Mouse (Mus musculus) forebrain, embryonic 11.5 days (tissue): Measurements from ENCODE around the gene Scn8a. TPM values are rescaled to one million over a fixed set of nuclear protein-coding genes. Genes with fewer than 3 reads are reported as not detected.

Experiments
- ATAC-seq: fragments of 200-750 bp; cut with Nextera tagmentation; replicated peaks from 2 replicates; pipeline ENCODE4 v1.8.0; 2017; ENCODE audit warnings: moderate TSS enrichment; ENCODE audit not compliant: low FRiP score
- DNase-seq: peaks from one replicate; pipeline ENCODE4 v3.0.0-alpha.2; 2017; ENCODE audit warnings: low spot score
- H3K27ac ChIP-seq: fragments of 300-500 bp; sonication (generic); 2 replicates; pipeline ENCODE4 v1.5.1; 2014; ENCODE audit warnings: low read depth, low read length
- H3K27me3 ChIP-seq: fragments of 300-500 bp; sonication (generic); 2 replicates; pipeline ENCODE4 v1.6.1; 2014; ENCODE audit warnings: mild to moderate bottlenecking, low read length, mixed read lengths; ENCODE audit not compliant: control insufficient read depth, insufficient read depth
- H3K36me3 ChIP-seq: fragments of 300-500 bp; sonication (generic); 2 replicates; pipeline ENCODE4 v1.6.1; 2014; ENCODE audit warnings: mild to moderate bottlenecking, low read length, moderate library complexity, mixed read lengths; ENCODE audit not compliant: control insufficient read depth, insufficient read depth
- H3K4me1 ChIP-seq: fragments of 300-500 bp; sonication (generic); replicated peaks from 2 replicates; pipeline ENCODE4 v1.6.1; 2014; ENCODE audit warnings: low read length, mixed read lengths; ENCODE audit not compliant: control insufficient read depth, insufficient read depth
- H3K4me2 ChIP-seq: fragments of 300-500 bp; sonication (generic); 2 replicates; pipeline ENCODE4 v1.6.1; 2014; ENCODE audit warnings: low read depth, mild to moderate bottlenecking, low read length, moderate library complexity, mixed read lengths; ENCODE audit not compliant: severe bottlenecking
- H3K4me3 ChIP-seq: fragments of 300-500 bp; sonication (generic); 2 replicates; pipeline ENCODE4 v1.5.1; 2014; ENCODE audit warnings: low read depth, low read length
- H3K9ac ChIP-seq: fragments of 300-500 bp; sonication (generic); 2 replicates; pipeline ENCODE4 v1.6.1; 2014; ENCODE audit warnings: low read length
- H3K9me3 ChIP-seq: fragments of 300-500 bp; sonication (generic); 2 replicates; pipeline ENCODE4 v1.6.1; 2016; ENCODE audit warnings: low read length, mixed read lengths; ENCODE audit not compliant: control insufficient read depth
- WGBS: fragments of 180-500 bp; shearing (Covaris S2); extraction: QIAGEN DNeasy Blood & Tissue Kit; methylation state at CpG from one replicate; pipeline ENCODE4 v1.1.7; 2014; 5-methylcytosine and 5-hydroxymethylcytosine counted together
- polyA plus RNA-seq: library from polyadenylated mRNA; unstranded; fragments of >200 nt; fragmentation: Nextera tagmentation; extraction: Ambion mirVana; gene quantifications from 2 replicates; pipeline ENCODE4 v1.2.1, GENCODE M21; 2014

Scn8a gene
- polyA plus RNA-seq, 1 experiment from 2014 or later = 13.9 TPM

DNA sequence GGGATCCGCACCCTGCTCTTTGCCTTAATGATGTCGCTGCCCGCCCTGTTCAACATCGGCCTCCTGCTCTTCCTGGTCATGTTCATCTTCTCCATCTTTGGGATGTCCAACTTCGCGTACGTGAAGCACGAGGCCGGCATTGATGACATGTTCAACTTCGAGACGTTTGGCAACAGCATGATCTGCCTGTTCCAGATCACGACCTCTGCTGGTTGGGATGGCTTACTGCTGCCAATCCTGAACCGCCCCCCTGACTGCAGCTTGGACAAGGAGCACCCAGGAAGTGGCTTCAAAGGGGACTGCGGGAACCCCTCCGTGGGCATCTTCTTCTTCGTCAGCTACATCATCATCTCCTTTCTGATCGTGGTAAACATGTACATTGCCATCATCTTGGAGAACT, 170.0 kb downstream of the Scn8a start:
- no peak overlapping the region for H3K4me2 ChIP-seq
- H3K27ac ChIP-seq = no peak overlapping the region
- peaks cover 13% of the 10 kb centered on the region for H3K27me3 ChIP-seq
- H3K9ac ChIP-seq = no peak overlapping the region
- ATAC-seq = no peak
- no peak for DNase-seq
- no peaks in the 10 kb centered on the region; the same call in 1 of the 2 replicates for H3K36me3 ChIP-seq
- H3K9me3 ChIP-seq = no peaks in the 10 kb centered on the region
- H3K4me3 ChIP-seq = no peak overlapping the region
- 49% methylated on average over 17 of the region's 17 CpGs for WGBS
- H3K4me1 ChIP-seq = no peaks in the 10 kb centered on the region

GRCm38 (mm10) chr15:101041966-101042365, 172.3 kb downstream of the Scn8a start:
- 70% methylated on average over 6 of the region's 6 CpGs for WGBS
- no peaks in the 10 kb centered on the region for H3K9me3 ChIP-seq
- no peak for ATAC-seq

DNA sequence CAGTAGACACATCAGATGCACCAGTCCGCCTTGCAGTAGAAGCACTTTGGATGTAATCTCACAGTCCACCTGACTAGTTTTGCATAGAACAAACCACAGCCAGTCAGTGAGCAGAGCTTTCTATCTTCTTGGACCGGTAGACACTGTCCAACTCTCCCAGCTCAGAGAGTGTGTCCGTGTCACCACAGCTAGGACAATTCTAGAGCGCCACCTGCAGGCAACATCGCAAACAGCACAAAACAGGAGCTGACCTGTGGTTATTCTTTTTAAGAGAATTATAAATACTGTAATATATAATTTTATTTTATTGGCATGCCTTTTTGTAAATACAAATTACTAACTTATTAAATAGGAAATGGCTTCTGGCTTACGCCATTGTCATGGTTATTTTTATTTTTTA, 173.0 kb downstream of the Scn8a start:
- Histone ChIP-seq H3K27me3 (peaks cover 41% of the 10 kb centered on the region), H3K36me3 (no peaks in the 10 kb centered on the region; the same call in 1 of the 2 replicates), H3K9me3 (no peaks in the 10 kb centered on the region), H3K4me3 (no peak overlapping the region), H3K27ac (no peak overlapping the region), H3K4me1 (peaks cover 14% of the 10 kb centered on the region), H3K4me2 (no peak overlapping the region), H3K9ac (no peak overlapping the region)
- DNase-seq = peak; percentile 80
- WGBS = 26% methylated on average over 6 of the region's 6 CpGs
- no peak for ATAC-seq

More at GRCm38 (mm10) chr15:101041966-101042365, 172.3 kb downstream of the Scn8a start:
- Histone ChIP-seq H3K4me3 (no peak overlapping the region), H3K9ac (no peak overlapping the region), H3K27me3 (peaks cover 36% of the 10 kb centered on the region), H3K36me3 (no peaks in the 10 kb centered on the region; the same call in 1 of the 2 replicates), H3K27ac (no peak overlapping the region), H3K4me1 (peaks cover 11% of the 10 kb centered on the region), H3K4me2 (no peak overlapping the region)
- DNase-seq = no peak

- H3K27me3 ChIP-seq = peaks cover 50% of the 10 kb centered on the region
- ATAC-seq = no peak
- H3K4me2 ChIP-seq = no peak overlapping the region
Observed at GRCm38 (mm10) chr15:101044531-101044930, 174.9 kb downstream of the Scn8a start.

DNA sequence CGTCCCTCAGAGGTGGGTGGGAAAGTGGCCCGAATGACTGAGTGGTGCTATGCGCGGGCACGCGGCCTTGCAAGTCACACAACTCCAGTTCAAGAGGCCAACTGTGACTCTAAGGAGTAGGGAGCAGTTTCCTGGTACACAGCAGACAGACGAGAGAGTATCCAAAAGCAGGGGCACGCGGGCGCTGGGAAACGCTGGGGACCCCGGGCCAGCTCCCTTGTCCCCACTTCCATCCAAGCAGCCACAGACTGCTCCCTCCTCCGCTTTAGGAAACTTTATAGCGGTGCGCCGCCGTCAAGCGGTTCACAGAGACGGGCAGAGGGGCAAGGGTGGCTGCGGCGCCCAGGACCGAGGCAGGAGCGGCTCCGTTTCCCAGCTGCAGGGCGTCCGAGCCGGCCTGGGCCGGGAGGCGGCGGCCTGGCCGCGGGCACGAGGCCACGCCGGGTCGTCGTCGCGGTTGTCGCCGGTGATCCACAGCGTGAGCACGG, 176.4 kb downstream of the Scn8a start:
- peak overlapping the region; percentile 56 for H3K9ac ChIP-seq
- H3K36me3 ChIP-seq = no peaks in the 10 kb centered on the region
- H3K4me3 ChIP-seq = peak overlapping the region; percentile 44
- peaks cover 14% of the 10 kb centered on the region for H3K4me1 ChIP-seq
- no peak overlapping the region for H3K27ac ChIP-seq
- ATAC-seq (no peak), DNase-seq (no peak)
- no peaks in the 10 kb centered on the region for H3K9me3 ChIP-seq
- whole genome bisulfite sequencing = 1% methylated on average over 43 of the region's 43 CpGs
- peaks cover 47% of the 10 kb centered on the region for H3K27me3 ChIP-seq
- H3K4me2 ChIP-seq = peak overlapping the region; percentile 95

More at GRCm38 (mm10) chr15:101044531-101044930, 174.9 kb downstream of the Scn8a start:
- Histone ChIP-seq H3K27ac (no peak overlapping the region), H3K9ac (no peak overlapping the region), H3K9me3 (no peaks in the 10 kb centered on the region), H3K4me1 (peaks cover 14% of the 10 kb centered on the region), H3K4me3 (no peak overlapping the region), H3K36me3 (no peaks in the 10 kb centered on the region; the same call in 1 of the 2 replicates)
- 42% methylated on average over 6 of the region's 6 CpGs for WGBS
- DNase-seq = no peak

DNA sequence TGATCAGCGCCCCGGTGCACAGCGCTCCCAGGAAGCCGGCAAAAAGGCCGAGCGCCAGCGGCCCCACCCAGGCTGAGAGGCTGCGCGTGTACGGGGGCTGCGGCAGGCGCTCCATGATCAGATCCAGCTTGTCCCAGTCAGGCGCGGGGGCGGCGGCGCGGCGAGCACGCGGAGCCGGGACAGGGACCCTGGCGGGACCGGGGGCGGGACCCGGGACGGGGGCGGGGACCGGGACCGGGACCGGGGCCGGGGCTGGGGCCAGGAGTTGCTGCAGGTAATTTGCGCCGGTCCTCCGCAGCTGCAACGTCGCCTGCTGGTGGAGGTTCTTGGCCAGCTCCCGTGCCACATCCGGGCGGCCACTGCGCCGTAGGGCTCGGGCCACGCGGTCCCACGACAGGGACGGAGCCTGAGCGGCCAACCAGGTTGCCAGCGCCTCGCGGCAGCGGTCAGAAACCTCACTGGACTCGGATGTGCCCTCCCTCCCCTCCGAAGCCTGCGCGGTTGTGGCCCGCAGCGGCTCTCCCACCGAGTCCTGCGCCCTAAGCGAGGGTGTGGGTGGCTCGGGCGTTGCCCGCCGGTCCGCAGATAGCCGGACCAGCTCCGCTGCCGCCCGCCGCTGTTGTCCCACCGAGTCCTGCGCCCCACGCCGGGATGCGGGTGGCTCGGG, 177.0 kb downstream of the Scn8a start:
- Histone ChIP-seq H3K4me2 (peak overlapping the region; percentile 95), H3K9ac (peak overlapping the region; percentile 56), H3K4me3 (peak overlapping the region; percentile 44), H3K9me3 (no peaks in the 10 kb centered on the region), H3K27me3 (peaks cover 45% of the 10 kb centered on the region), H3K4me1 (peaks cover 14% of the 10 kb centered on the region), H3K27ac (no peak overlapping the region), H3K36me3 (no peaks in the 10 kb centered on the region)
- DNase-seq (peak; percentile 80), ATAC-seq (peak; percentile 43; the same call in 1 of the 2 replicates)
- under 1% methylated on average over 76 of the region's 77 CpGs for WGBS

- Histone ChIP-seq H3K27ac (no peak within 1 kb of the TSS), H3K4me1 (peaks cover 14% of the 10 kb centered on the region), H3K36me3 (no peaks in the 10 kb centered on the region), H3K9ac (peak within 1 kb of the TSS; percentile 56), H3K4me2 (peak within 1 kb of the TSS; percentile 95), H3K9me3 (no peaks in the 10 kb centered on the region), H3K4me3 (peak within 1 kb of the TSS; percentile 44), H3K27me3 (peaks cover 50% of the 10 kb centered on the region)
- DNase-seq (no peak), ATAC-seq (no peak)
- WGBS = under 1% methylated on average over 23 of the region's 23 CpGs
Observed at GRCm38 (mm10) chr15:101047194-101047555, 177.5 kb downstream of the Scn8a start, which contains the start of gene Gm47841. Gene Gm47841, minus strand, starts transcription at chr15:101047397.

DNA sequence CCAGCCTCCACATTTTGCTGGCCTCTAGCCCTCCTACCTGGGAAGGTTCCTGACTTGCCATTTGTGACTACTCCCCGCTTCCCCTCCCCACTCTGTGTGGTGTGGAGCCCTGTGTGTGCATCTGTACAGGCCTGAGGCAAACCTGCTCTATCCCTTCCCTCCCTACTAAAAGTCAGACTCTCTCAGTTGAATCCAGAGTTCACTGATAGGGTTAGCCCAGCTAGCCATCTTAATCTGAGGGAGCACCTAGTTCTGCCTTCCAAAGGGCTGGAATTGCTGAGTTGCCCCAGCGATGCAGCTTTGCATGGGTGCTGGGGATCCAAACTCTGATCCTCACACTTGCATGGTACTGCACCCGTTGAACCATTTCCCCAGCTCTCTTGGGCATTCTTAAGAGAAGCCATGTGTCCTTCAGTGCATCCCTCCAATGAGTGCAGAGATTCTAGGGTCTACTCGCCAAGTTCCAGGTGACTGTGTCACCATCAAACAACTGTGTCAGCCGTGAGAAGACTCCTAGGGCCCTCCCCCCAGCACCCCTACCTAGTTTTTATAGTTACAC, 178.8 kb downstream of the Scn8a start:
- DNase-seq (no peak), ATAC-seq (no peak)
- Histone ChIP-seq H3K9me3 (no peaks in the 10 kb centered on the region), H3K9ac (no peak overlapping the region), H3K4me3 (no peak overlapping the region), H3K4me1 (peaks cover 21% of the 10 kb centered on the region), H3K27me3 (peaks cover 62% of the 10 kb centered on the region), H3K36me3 (no peaks in the 10 kb centered on the region), H3K27ac (no peak overlapping the region), H3K4me2 (no peak overlapping the region)
- 45% methylated on average over 5 of the region's 5 CpGs for WGBS
